Mouse (Mus musculus): ENCODE measurements at regions not wholly inside any gene's neighbourhood (a gene's known extent, or its start where the extent isn't known, plus 50 kb on each side); places are given as distances from the start of the nearest gene placed in this dataset.

DNA sequence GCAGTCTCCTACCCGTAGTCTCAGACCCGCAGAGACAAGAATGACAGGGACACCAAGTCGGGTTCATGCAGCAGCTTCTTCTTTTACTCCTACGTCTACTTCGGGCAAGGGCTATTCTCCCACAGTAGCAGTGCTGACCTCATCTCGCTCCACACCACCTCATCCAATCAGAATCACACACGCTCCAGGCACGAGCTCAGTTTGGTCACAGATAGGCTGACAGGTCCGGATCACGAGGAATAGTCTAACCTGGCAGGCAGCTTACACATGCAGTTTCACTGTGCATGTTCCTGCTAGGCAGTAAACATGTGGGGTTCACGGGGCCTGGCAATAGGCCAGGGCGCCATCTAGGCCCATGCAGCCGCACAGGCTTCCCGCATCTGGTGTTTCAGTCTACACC, 260.7 kb upstream of the Hs3st1 start:
- Histone ChIP-seq H3K4me2 (replicated peaks; ENCODE audit: low read depth, low read length) (no peak overlapping the region), H3K9me3 (ENCODE audit: control insufficient read depth, low read length) (no peaks in the 10 kb centered on the region), H3K9ac (ENCODE audit: low read depth, low read length) (no peak overlapping the region), H3K4me3 (ENCODE audit: low read depth, low read length) (no peak overlapping the region), H3K4me1 (replicated peaks; ENCODE audit: control insufficient read depth, insufficient read depth, low read length) (no peaks in the 10 kb centered on the region), H3K27ac (ENCODE audit: low read depth, low read length) (no peak overlapping the region), H3K36me3 (ENCODE audit: control insufficient read depth, insufficient read depth, low read length) (no peaks in the 10 kb centered on the region), H3K27me3 (ENCODE audit: control insufficient read depth, insufficient read depth, low read length) (no peaks in the 10 kb centered on the region)
- ATAC-seq (ENCODE audit: low FRiP score) (no peak), DNase-seq (ENCODE audit: low spot score) (no peak)
- WGBS: 88% methylated on average over 14 of the region's 14 CpGs

GRCm38 (mm10) chr5:39988039-39988438, 232.8 kb upstream of the Hs3st1 start:
- no peak for ATAC-seq (ENCODE audit: low FRiP score)
- H3K27ac ChIP-seq (ENCODE audit: low read depth, low read length): no peak overlapping the region
- no peaks in the 10 kb centered on the region for H3K36me3 ChIP-seq (ENCODE audit: control insufficient read depth, insufficient read depth, low read length)
- H3K27me3 ChIP-seq (ENCODE audit: control insufficient read depth, insufficient read depth, low read length): no peaks in the 10 kb centered on the region
- no peaks in the 10 kb centered on the region for H3K9me3 ChIP-seq (ENCODE audit: control insufficient read depth, low read length)
- no peaks in the 10 kb centered on the region for H3K4me1 ChIP-seq (replicated peaks; ENCODE audit: control insufficient read depth, insufficient read depth, low read length)
- H3K4me3 ChIP-seq (ENCODE audit: low read depth, low read length): no peak overlapping the region
- 0% methylated on average over 1 of the region's 1 CpGs for WGBS
- peak; percentile 5 for DNase-seq (ENCODE audit: low spot score)
- H3K4me2 ChIP-seq (replicated peaks; ENCODE audit: low read depth, low read length): no peak overlapping the region
- H3K9ac ChIP-seq (ENCODE audit: low read depth, low read length): no peak overlapping the region

DNA sequence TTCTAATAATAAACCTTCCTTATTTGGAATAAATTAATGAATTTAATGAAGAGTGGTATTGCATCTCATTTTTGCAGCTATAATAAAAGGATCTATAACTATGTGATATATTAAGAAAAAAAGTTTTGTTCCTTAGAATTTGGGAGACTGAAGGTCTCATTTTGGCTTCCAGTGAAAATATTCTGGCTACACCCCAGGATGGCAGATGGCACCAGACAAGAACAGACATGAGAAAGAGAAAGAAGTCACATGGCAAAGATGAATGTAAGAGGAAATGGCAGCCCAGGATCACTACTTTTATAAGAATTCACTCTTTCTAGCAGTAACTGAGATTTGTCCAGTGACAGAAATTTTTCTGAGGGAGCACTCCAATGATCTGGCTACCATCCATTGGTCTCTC, 209.1 kb upstream of the Hs3st1 start:
- Histone ChIP-seq H3K9me3 (ENCODE audit: control insufficient read depth, low read length) (no peaks in the 10 kb centered on the region), H3K4me2 (replicated peaks; ENCODE audit: low read depth, low read length) (no peak overlapping the region), H3K36me3 (ENCODE audit: control insufficient read depth, insufficient read depth, low read length) (no peaks in the 10 kb centered on the region), H3K27me3 (ENCODE audit: control insufficient read depth, insufficient read depth, low read length) (no peaks in the 10 kb centered on the region), H3K4me1 (replicated peaks; ENCODE audit: control insufficient read depth, insufficient read depth, low read length) (no peaks in the 10 kb centered on the region), H3K27ac (ENCODE audit: low read depth, low read length) (no peak overlapping the region), H3K4me3 (ENCODE audit: low read depth, low read length) (no peak overlapping the region), H3K9ac (ENCODE audit: low read depth, low read length) (no peak overlapping the region)
- DNase-seq (ENCODE audit: low spot score) (no peak), ATAC-seq (ENCODE audit: low FRiP score) (no peak)

DNA sequence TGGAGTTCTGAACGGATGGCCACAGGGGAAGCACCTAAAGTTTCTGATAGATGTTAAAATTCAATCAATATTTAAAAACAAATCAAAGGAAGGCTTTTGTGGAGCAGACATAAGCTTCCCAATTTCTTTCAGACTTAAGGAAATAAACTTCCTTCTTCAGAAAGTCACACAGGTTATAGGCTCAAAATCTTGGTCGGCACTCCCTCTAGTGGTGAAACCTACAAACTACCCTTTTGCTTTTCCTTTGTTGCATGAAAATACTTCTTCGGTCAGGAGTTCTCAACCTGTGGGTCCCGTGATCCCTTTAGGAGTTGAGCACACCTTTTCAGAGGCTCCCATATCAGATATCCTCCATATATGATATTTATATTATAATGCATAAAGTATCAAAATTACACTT, 205.7 kb upstream of the Hs3st1 start:
- DNase-seq (ENCODE audit: low spot score) (peak; percentile 63), ATAC-seq (ENCODE audit: low FRiP score) (peak; percentile 63; the same call in 1 of the 2 replicates)
- H3K27ac ChIP-seq (ENCODE audit: low read depth, low read length): no peak overlapping the region
- H3K4me3 ChIP-seq (ENCODE audit: low read depth, low read length): no peak overlapping the region
- 36% methylated on average over 4 of the region's 4 CpGs for WGBS
- no peaks in the 10 kb centered on the region for H3K36me3 ChIP-seq (ENCODE audit: control insufficient read depth, insufficient read depth, low read length)
- H3K4me2 ChIP-seq (replicated peaks; ENCODE audit: low read depth, low read length): no peak overlapping the region
- H3K9ac ChIP-seq (ENCODE audit: low read depth, low read length): no peak overlapping the region
- no peaks in the 10 kb centered on the region for H3K9me3 ChIP-seq (ENCODE audit: control insufficient read depth, low read length)
- no peaks in the 10 kb centered on the region for H3K27me3 ChIP-seq (ENCODE audit: control insufficient read depth, insufficient read depth, low read length)
- no peaks in the 10 kb centered on the region for H3K4me1 ChIP-seq (replicated peaks; ENCODE audit: control insufficient read depth, insufficient read depth, low read length)

- Histone ChIP-seq H3K36me3 (ENCODE audit: control insufficient read depth, insufficient read depth, low read length) (no peaks in the 10 kb centered on the region), H3K9me3 (ENCODE audit: control insufficient read depth, low read length) (no peaks in the 10 kb centered on the region), H3K9ac (ENCODE audit: low read depth, low read length) (no peak overlapping the region), H3K4me3 (ENCODE audit: low read depth, low read length) (no peak overlapping the region), H3K27me3 (ENCODE audit: control insufficient read depth, insufficient read depth, low read length) (no peaks in the 10 kb centered on the region), H3K27ac (ENCODE audit: low read depth, low read length) (no peak overlapping the region), H3K4me2 (replicated peaks; ENCODE audit: low read depth, low read length) (no peak overlapping the region), H3K4me1 (replicated peaks; ENCODE audit: control insufficient read depth, insufficient read depth, low read length) (no peaks in the 10 kb centered on the region)
- DNase-seq (ENCODE audit: low spot score) (no peak), ATAC-seq (ENCODE audit: low FRiP score) (no peak)
- 82% methylated on average over 2 of the region's 2 CpGs for WGBS
These were observed 180.3 kb upstream of the Hs3st1 start for GRCm38 (mm10) chr5:39935564-39935963.

GRCm38 (mm10) chr5:39931890-39932289, 176.6 kb upstream of the Hs3st1 start:
- WGBS: 95% methylated on average over 2 of the region's 2 CpGs
- Histone ChIP-seq H3K27me3 (ENCODE audit: control insufficient read depth, insufficient read depth, low read length) (no peaks in the 10 kb centered on the region), H3K27ac (ENCODE audit: low read depth, low read length) (no peak overlapping the region), H3K9ac (ENCODE audit: low read depth, low read length) (no peak overlapping the region), H3K4me3 (ENCODE audit: low read depth, low read length) (no peak overlapping the region), H3K4me2 (replicated peaks; ENCODE audit: low read depth, low read length) (no peak overlapping the region), H3K4me1 (replicated peaks; ENCODE audit: control insufficient read depth, insufficient read depth, low read length) (no peaks in the 10 kb centered on the region), H3K36me3 (ENCODE audit: control insufficient read depth, insufficient read depth, low read length) (no peaks in the 10 kb centered on the region), H3K9me3 (ENCODE audit: control insufficient read depth, low read length) (no peaks in the 10 kb centered on the region)
- ATAC-seq (ENCODE audit: low FRiP score): no peak
- DNase-seq (ENCODE audit: low spot score): no peak

DNA sequence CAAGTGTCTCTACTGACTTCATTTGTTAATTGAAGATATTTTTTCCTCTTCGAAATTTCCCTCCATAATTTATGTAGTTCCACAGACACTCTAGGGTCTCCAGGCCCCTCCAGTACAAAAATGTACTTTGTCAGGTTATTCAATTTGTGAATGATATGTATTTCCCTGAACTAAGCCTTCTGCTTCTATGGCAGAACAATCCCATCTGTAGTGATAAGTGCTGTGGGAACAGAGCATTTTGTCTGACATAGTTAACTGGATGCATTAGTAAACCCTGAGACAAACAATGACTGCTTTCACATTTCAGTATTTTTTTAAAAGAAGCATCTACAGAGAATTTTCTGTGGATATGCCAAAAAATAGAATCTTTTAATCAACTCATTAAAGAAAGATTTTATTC, 154.1 kb upstream of the Hs3st1 start:
- Histone ChIP-seq H3K27me3 (ENCODE audit: control insufficient read depth, insufficient read depth, low read length) (no peaks in the 10 kb centered on the region), H3K27ac (ENCODE audit: low read depth, low read length) (no peak overlapping the region), H3K4me2 (replicated peaks; ENCODE audit: low read depth, low read length) (no peak overlapping the region), H3K9ac (ENCODE audit: low read depth, low read length) (no peak overlapping the region), H3K9me3 (ENCODE audit: control insufficient read depth, low read length) (no peaks in the 10 kb centered on the region), H3K36me3 (ENCODE audit: control insufficient read depth, insufficient read depth, low read length) (no peaks in the 10 kb centered on the region), H3K4me1 (replicated peaks; ENCODE audit: control insufficient read depth, insufficient read depth, low read length) (no peaks in the 10 kb centered on the region), H3K4me3 (ENCODE audit: low read depth, low read length) (no peak overlapping the region)
- ATAC-seq (ENCODE audit: low FRiP score) (no peak), DNase-seq (ENCODE audit: low spot score) (no peak)
- WGBS: 91% methylated on average over 1 of the region's 1 CpGs

- Histone ChIP-seq H3K27ac (ENCODE audit: low read depth, low read length) (no peak overlapping the region), H3K9ac (ENCODE audit: low read depth, low read length) (no peak overlapping the region), H3K4me1 (replicated peaks; ENCODE audit: control insufficient read depth, insufficient read depth, low read length) (no peaks in the 10 kb centered on the region), H3K36me3 (ENCODE audit: control insufficient read depth, insufficient read depth, low read length) (no peaks in the 10 kb centered on the region), H3K27me3 (ENCODE audit: control insufficient read depth, insufficient read depth, low read length) (no peaks in the 10 kb centered on the region), H3K4me3 (ENCODE audit: low read depth, low read length) (no peak overlapping the region), H3K9me3 (ENCODE audit: control insufficient read depth, low read length) (no peaks in the 10 kb centered on the region), H3K4me2 (replicated peaks; ENCODE audit: low read depth, low read length) (no peak overlapping the region)
- WGBS: 67% methylated on average over 2 of the region's 2 CpGs
- ATAC-seq (ENCODE audit: low FRiP score): peak; percentile 53; the same call in 1 of the 2 replicates
- no peak for DNase-seq (ENCODE audit: low spot score)
These were observed 116.4 kb upstream of the Hs3st1 start for GRCm38 (mm10) chr5:39871723-39872085.

- Histone ChIP-seq H3K27me3 (ENCODE audit: control insufficient read depth, insufficient read depth, low read length) (no peaks in the 10 kb centered on the region), H3K27ac (ENCODE audit: low read depth, low read length) (no peak overlapping the region), H3K4me3 (ENCODE audit: low read depth, low read length) (no peak overlapping the region), H3K9me3 (ENCODE audit: control insufficient read depth, low read length) (no peaks in the 10 kb centered on the region), H3K9ac (ENCODE audit: low read depth, low read length) (no peak overlapping the region), H3K36me3 (ENCODE audit: control insufficient read depth, insufficient read depth, low read length) (no peaks in the 10 kb centered on the region), H3K4me1 (replicated peaks; ENCODE audit: control insufficient read depth, insufficient read depth, low read length) (no peaks in the 10 kb centered on the region), H3K4me2 (replicated peaks; ENCODE audit: low read depth, low read length) (no peak overlapping the region)
- 40% methylated on average over 10 of the region's 10 CpGs for WGBS
- ATAC-seq (ENCODE audit: low FRiP score) (peak; percentile 71), DNase-seq (ENCODE audit: low spot score) (peak; percentile 19)
These were observed 115.8 kb upstream of the Hs3st1 start for GRCm38 (mm10) chr5:39870835-39871722.
